Mouse (Mus musculus) embryonic facial prominence, embryonic 13.5 days (tissue): ENCODE results near the gene 1700017N19Rik. TPM values are rescaled to one million over a fixed set of nuclear protein-coding genes. Genes with fewer than 3 reads are reported as not detected.

Experiments
- ATAC-seq: fragments of 200-750 bp; cut with Nextera tagmentation; 2 replicates; pipeline ENCODE4 v1.8.0; 2017; ENCODE audit warnings: low read depth; ENCODE audit not compliant: insufficient number of reproducible peaks, insufficient read depth, low FRiP score, low TSS enrichment
- H3K27ac ChIP-seq: fragments of 300-500 bp; sonication (generic); 2 replicates; pipeline ENCODE4 v1.5.1; 2015; ENCODE audit warnings: moderate library complexity, mild to moderate bottlenecking, inconsistent platforms
- H3K27me3 ChIP-seq: fragments of 300-500 bp; sonication (generic); 2 replicates; pipeline ENCODE4 v1.6.1; 2015; ENCODE audit warnings: mild to moderate bottlenecking, inconsistent platforms
- H3K36me3 ChIP-seq: fragments of 300-500 bp; sonication (generic); 2 replicates; pipeline ENCODE4 v1.6.1; 2015; ENCODE audit warnings: mild to moderate bottlenecking, inconsistent platforms
- H3K4me1 ChIP-seq: fragments of 300-500 bp; sonication (generic); 2 replicates; pipeline ENCODE4 v1.6.1; 2015; ENCODE audit warnings: inconsistent platforms
- H3K4me2 ChIP-seq: fragments of 300-500 bp; sonication (generic); 2 replicates; pipeline ENCODE4 v1.6.1; 2015; ENCODE audit warnings: moderate library complexity, mild to moderate bottlenecking, inconsistent platforms
- H3K4me3 ChIP-seq: fragments of 300-500 bp; sonication (generic); 2 replicates; pipeline ENCODE4 v1.5.1; 2015; ENCODE audit warnings: mild to moderate bottlenecking, inconsistent platforms
- H3K9ac ChIP-seq: fragments of 300-500 bp; sonication (generic); 2 replicates; pipeline ENCODE4 v1.6.1; 2015; ENCODE audit warnings: mild to moderate bottlenecking, inconsistent platforms
- H3K9me3 ChIP-seq: fragments of 300-500 bp; sonication (generic); 2 replicates; pipeline ENCODE4 v1.6.1; 2016; ENCODE audit warnings: inconsistent platforms
- WGBS: fragments of 180-500 bp; shearing (Covaris S2); methylation state at CpG from one replicate; pipeline ENCODE4 v1.1.7; 2015; ENCODE audit warnings: mixed read lengths; 5-methylcytosine and 5-hydroxymethylcytosine counted together
- polyA plus RNA-seq: library from polyadenylated mRNA; unstranded; fragments of >200 nt; fragmentation: Nextera tagmentation; extraction: Ambion mirVana; gene quantifications from 2 replicates; pipeline ENCODE4 v1.2.1, GENCODE M21; 2015

Gene 1700017N19Rik
- polyA plus RNA-seq, 1 experiment from 2014 or later, result not detected

GRCm38 (mm10) chr10:100603511-100603910 is 13.2 kb downstream of the 1700017N19Rik start:
- no peak for ATAC-seq
- H3K9ac ChIP-seq, result no peak overlapping the region
- H3K36me3 ChIP-seq, result no peaks in the 10 kb centered on the region
- no peak overlapping the region for H3K4me2 ChIP-seq
- WGBS, result 85% methylated on average over 9 of the region's 9 CpGs
- H3K4me1 ChIP-seq, result no peaks in the 10 kb centered on the region
- H3K9me3 ChIP-seq, result no peaks in the 10 kb centered on the region
- no peaks in the 10 kb centered on the region for H3K27me3 ChIP-seq
- H3K27ac ChIP-seq, result no peak overlapping the region
- H3K4me3 ChIP-seq, result no peak overlapping the region

- no peak overlapping the region for H3K4me3 ChIP-seq
- no peak overlapping the region for H3K4me2 ChIP-seq
- no peaks in the 10 kb centered on the region for H3K36me3 ChIP-seq
- no peak for ATAC-seq
- WGBS, result 64% methylated on average over 2 of the region's 2 CpGs
- H3K9ac ChIP-seq, result no peak overlapping the region
- no peaks in the 10 kb centered on the region for H3K9me3 ChIP-seq
- H3K27ac ChIP-seq, result no peak overlapping the region
- H3K4me1 ChIP-seq, result no peaks in the 10 kb centered on the region
- H3K27me3 ChIP-seq, result no peaks in the 10 kb centered on the region
Measured at GRCm38 (mm10) chr10:100604254-100604653, 14.0 kb downstream of the 1700017N19Rik start.

DNA sequence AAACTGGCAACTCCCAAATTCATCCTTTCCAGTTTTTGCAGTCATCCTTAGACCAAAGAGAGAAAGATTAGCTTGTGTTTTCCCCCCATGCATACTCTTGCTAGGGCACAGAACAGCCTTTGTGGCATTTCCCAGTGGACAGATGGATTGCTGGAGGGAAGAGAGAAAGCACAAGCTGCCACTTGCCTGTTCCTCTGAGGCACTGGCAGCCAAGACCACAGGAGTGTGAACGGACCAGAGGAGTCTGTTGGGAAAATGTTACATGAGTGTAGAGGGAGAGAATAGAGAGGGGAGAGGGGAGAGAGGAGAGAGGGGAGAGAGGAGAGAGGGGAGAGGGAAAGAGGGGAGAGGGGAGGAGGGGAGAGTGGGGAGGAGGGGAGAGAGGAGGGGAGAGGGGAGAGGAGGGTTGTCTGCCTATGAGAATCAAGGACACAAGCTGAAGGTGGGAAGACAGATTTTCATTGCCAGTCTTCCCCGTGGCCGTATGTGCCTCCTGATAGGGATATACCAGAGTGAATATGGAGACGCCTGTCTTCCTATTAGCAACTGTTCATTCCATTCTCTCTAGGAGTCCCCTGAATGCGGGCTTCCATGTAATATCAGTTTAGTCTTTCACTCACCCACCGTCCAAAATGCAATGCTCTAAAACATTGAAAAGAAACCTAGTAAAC is 27.1 kb downstream of the 1700017N19Rik start:
- no peaks in the 10 kb centered on the region for H3K4me1 ChIP-seq
- H3K27ac ChIP-seq, result no peak overlapping the region
- ATAC-seq, result no peak
- no peak overlapping the region for H3K9ac ChIP-seq
- H3K27me3 ChIP-seq, result no peaks in the 10 kb centered on the region
- no peak overlapping the region for H3K4me2 ChIP-seq
- no peaks in the 10 kb centered on the region for H3K9me3 ChIP-seq
- no peak overlapping the region for H3K4me3 ChIP-seq
- WGBS, result 51% methylated on average over 6 of the region's 6 CpGs
- no peaks in the 10 kb centered on the region for H3K36me3 ChIP-seq

- no peaks in the 10 kb centered on the region for H3K36me3 ChIP-seq
- WGBS, result 93% methylated on average over 7 of the region's 7 CpGs
- no peak overlapping the region for H3K27ac ChIP-seq
- H3K4me3 ChIP-seq, result no peak overlapping the region
- no peaks in the 10 kb centered on the region for H3K4me1 ChIP-seq
- no peak overlapping the region for H3K9ac ChIP-seq
- no peaks in the 10 kb centered on the region for H3K9me3 ChIP-seq
- no peak overlapping the region for H3K4me2 ChIP-seq
- no peaks in the 10 kb centered on the region for H3K27me3 ChIP-seq
- no peak for ATAC-seq
Measured at GRCm38 (mm10) chr10:100619474-100619873, 29.2 kb downstream of the 1700017N19Rik start.

- no peak overlapping the region for H3K9ac ChIP-seq
- no peak for ATAC-seq
- WGBS, result 93% methylated on average over 12 of the region's 12 CpGs
- H3K4me1 ChIP-seq, result no peaks in the 10 kb centered on the region
- H3K4me2 ChIP-seq, result no peak overlapping the region
- no peaks in the 10 kb centered on the region for H3K36me3 ChIP-seq
- H3K27me3 ChIP-seq, result no peaks in the 10 kb centered on the region
- H3K9me3 ChIP-seq, result no peaks in the 10 kb centered on the region
- H3K4me3 ChIP-seq, result no peak overlapping the region
- no peak overlapping the region for H3K27ac ChIP-seq
Measured at GRCm38 (mm10) chr10:100620040-100620439, 29.8 kb downstream of the 1700017N19Rik start.

DNA sequence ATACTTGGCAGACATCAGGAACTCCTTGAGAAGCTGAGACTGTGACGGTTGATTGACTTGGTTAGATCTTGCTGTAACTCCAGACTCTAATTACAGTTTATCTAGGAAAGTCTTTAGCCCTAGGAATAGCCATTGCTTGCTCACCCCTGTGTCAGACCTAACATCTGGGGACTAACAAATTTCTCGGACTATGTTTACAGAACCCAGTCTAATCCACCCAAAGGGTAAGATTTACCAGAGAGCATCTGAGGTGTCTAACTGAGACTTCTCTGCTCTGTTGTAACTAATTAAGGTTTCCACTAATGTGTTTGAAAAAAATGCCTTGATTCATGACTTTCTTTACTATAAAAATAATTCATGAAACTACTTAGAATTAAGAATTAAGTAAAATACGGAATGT is 32.2 kb downstream of the 1700017N19Rik start:
- Histone ChIP-seq H3K4me2 (no peak overlapping the region), H3K36me3 (no peaks in the 10 kb centered on the region), H3K27ac (no peak overlapping the region), H3K27me3 (no peaks in the 10 kb centered on the region), H3K4me3 (no peak overlapping the region), H3K4me1 (no peaks in the 10 kb centered on the region), H3K9me3 (no peaks in the 10 kb centered on the region), H3K9ac (no peak overlapping the region)
- 70% methylated on average over 3 of the region's 3 CpGs for WGBS
- ATAC-seq, result no peak

GRCm38 (mm10) chr10:100629762-100630438 is 39.6 kb downstream of the 1700017N19Rik start:
- no peaks in the 10 kb centered on the region for H3K9me3 ChIP-seq
- 22% methylated on average over 20 of the region's 20 CpGs for WGBS
- H3K4me2 ChIP-seq, result peak overlapping the region; percentile 38
- no peaks in the 10 kb centered on the region for H3K4me1 ChIP-seq
- no peak overlapping the region for H3K27ac ChIP-seq
- H3K27me3 ChIP-seq, result no peaks in the 10 kb centered on the region
- peak overlapping the region; percentile 22; the same call in 1 of the 2 replicates for H3K9ac ChIP-seq
- peak overlapping the region; percentile 20 for H3K4me3 ChIP-seq
- ATAC-seq, result no peak
- H3K36me3 ChIP-seq, result no peaks in the 10 kb centered on the region

DNA sequence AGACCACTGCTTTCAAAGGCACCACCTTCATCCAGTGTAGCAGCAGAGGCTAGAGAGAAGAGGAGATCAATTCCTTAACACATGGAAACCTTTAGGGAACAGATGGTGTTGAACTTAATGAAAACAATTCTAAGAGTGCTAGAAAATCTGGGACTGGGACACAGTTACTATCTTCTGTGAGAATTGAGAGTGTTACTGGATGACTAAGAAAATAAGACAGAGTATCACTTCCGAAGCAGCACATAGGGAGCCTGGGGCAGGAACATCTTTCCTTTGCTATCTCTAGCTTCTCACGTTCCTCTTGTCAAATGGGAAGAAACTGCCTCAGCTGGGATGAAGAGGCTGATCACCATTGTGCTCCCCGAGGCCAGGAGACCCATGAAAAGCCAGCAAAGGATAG is 52.6 kb downstream of the 1700017N19Rik start:
- Histone ChIP-seq H3K4me2 (no peak overlapping the region), H3K4me1 (no peaks in the 10 kb centered on the region), H3K36me3 (no peaks in the 10 kb centered on the region), H3K9me3 (no peaks in the 10 kb centered on the region), H3K27me3 (no peaks in the 10 kb centered on the region), H3K4me3 (no peak overlapping the region), H3K27ac (no peak overlapping the region), H3K9ac (no peak overlapping the region)
- WGBS, result 67% methylated on average over 3 of the region's 3 CpGs
- no peak for ATAC-seq

DNA sequence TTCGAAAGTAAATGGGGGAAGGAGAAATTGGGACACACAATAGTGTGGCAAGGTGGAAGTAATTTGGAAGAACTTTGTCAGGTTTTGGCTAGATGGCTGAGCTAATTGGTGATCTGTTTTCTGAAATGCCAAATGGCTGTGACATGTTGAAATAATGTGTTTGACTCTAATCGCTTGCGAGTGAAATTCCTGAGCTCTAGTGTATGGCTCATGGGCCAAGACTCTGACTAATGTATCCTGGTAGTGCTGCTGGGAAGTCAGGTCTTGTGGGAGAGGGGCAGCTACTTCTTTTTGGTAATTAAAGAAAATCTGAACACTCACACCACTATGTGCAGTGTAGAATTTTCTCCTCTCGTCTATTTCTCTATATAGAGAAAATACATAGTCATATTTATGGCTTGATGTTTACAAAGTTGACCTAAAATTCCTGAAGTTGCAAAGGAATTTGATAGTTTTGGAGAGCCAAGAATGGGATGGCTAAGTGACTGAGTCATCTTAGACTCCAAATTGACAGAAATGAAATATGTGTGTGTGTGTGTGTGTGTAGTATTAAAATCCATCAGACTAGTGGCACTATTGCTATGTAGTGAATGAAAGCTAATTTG is 55.1 kb downstream of the 1700017N19Rik start:
- Histone ChIP-seq H3K4me2 (no peak overlapping the region), H3K4me3 (no peak overlapping the region), H3K27me3 (no peaks in the 10 kb centered on the region), H3K36me3 (no peaks in the 10 kb centered on the region), H3K27ac (no peak overlapping the region), H3K9me3 (no peaks in the 10 kb centered on the region), H3K9ac (no peak overlapping the region), H3K4me1 (no peaks in the 10 kb centered on the region)
- no peak for ATAC-seq
- 75% methylated on average over 4 of the region's 4 CpGs for WGBS

- Histone ChIP-seq H3K4me1 (no peaks in the 10 kb centered on the region), H3K36me3 (no peaks in the 10 kb centered on the region), H3K9ac (no peak overlapping the region), H3K27me3 (no peaks in the 10 kb centered on the region), H3K9me3 (no peaks in the 10 kb centered on the region), H3K27ac (no peak overlapping the region), H3K4me3 (no peak overlapping the region), H3K4me2 (no peak overlapping the region)
- ATAC-seq, result no peak
Measured at GRCm38 (mm10) chr10:100654183-100654582, 63.9 kb downstream of the 1700017N19Rik start.

DNA sequence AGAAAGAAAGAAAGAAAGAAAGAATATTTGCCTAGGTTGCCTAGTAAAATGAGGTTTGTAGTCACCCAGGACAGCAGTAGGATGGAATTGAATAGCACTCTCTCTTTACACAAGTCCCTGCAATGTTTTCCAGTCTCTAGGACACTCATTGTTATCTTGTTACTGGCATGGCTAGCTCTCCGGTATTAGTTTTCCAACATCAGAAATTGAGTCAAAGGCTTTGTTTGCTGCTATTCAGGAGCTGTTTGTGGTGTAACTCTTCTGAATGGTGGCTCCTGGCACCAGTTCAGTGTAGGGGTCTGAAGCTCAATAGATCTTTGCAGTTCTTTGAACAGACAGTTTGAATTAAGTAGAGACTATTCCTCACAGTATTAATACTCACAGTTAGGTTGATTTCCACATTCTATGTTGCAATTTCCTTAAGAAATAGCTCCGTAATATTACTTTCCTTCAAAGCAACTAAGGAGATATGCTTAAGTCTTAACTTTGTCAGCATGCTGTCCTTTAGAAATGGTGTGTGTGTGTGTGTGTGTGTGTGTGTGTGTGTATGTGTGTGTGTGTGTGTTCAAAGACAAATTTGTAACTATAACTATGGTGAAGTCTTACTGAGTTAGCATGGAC is 71.8 kb downstream of the 1700017N19Rik start:
- Histone ChIP-seq H3K27me3 (no peaks in the 10 kb centered on the region), H3K27ac (no peak overlapping the region), H3K4me3 (no peak overlapping the region), H3K4me2 (no peak overlapping the region), H3K4me1 (no peaks in the 10 kb centered on the region), H3K36me3 (no peaks in the 10 kb centered on the region), H3K9ac (no peak overlapping the region), H3K9me3 (no peaks in the 10 kb centered on the region)
- 70% methylated on average over 2 of the region's 2 CpGs for WGBS
- ATAC-seq, result no peak
